Mouse (Mus musculus): ENCODE results near the gene Clstn1. TPM values are rescaled to one million over a fixed set of nuclear protein-coding genes. Genes with fewer than 3 reads are reported as not detected.

Clstn1 gene
- polyA plus RNA-seq, 1 experiment from 2014 or later, result 71.4 TPM

- Histone ChIP-seq H3K36me3 (no peaks in the 10 kb centered on the region), H3K4me2 (replicated peaks) (no peak overlapping the region), H3K27me3 (no peaks in the 10 kb centered on the region), H3K27ac (replicated peaks) (no peak overlapping the region), H3K9me3 (replicated peaks) (no peaks in the 10 kb centered on the region), H3K4me1 (0 out of 2 replicates have a peak, but pooled peaks cover 3% of the 10 kb centered on the region), H3K4me3 (replicated peaks) (no peak overlapping the region), H3K9ac (no peak overlapping the region)
- ATAC-seq (ENCODE audit: insufficient number of reproducible peaks, low FRiP score, low TSS enrichment, low read depth), result no peak
- WGBS, result 83% methylated on average over 7 of the region's 7 CpGs
Observed at GRCm38 (mm10) chr4:149660598-149660997, 74.3 kb downstream of the Clstn1 start.

- peak; percentile 45; the same call in 1 of the 2 replicates for ATAC-seq (ENCODE audit: insufficient number of reproducible peaks, low FRiP score, low TSS enrichment, low read depth)
- Histone ChIP-seq H3K36me3 (no peaks in the 10 kb centered on the region), H3K9ac (no peak overlapping the region)
Observed at GRCm38 (mm10) chr4:149661967-149662589, 75.8 kb downstream of the Clstn1 start.

GRCm38 (mm10) chr4:149663849-149664503 is 77.7 kb downstream of the Clstn1 start:
- Histone ChIP-seq H3K27me3 (no peaks in the 10 kb centered on the region), H3K4me1 (0 out of 2 replicates have a peak, but pooled peaks cover 3% of the 10 kb centered on the region), H3K4me2 (replicated peaks) (no peak overlapping the region), H3K27ac (replicated peaks) (no peak overlapping the region), H3K9ac (no peak overlapping the region), H3K4me3 (replicated peaks) (no peak overlapping the region), H3K36me3 (no peaks in the 10 kb centered on the region), H3K9me3 (replicated peaks) (no peaks in the 10 kb centered on the region)
- 64% methylated on average over 7 of the region's 7 CpGs for WGBS
- ATAC-seq (ENCODE audit: insufficient number of reproducible peaks, low FRiP score, low TSS enrichment, low read depth), result no peak

More at GRCm38 (mm10) chr4:149661967-149662589, 75.8 kb downstream of the Clstn1 start:
- peak overlapping the region; percentile 31; the same call in 1 of the 2 replicates for H3K27ac ChIP-seq (replicated peaks)
- H3K9me3 ChIP-seq (replicated peaks), result no peaks in the 10 kb centered on the region
- no peak overlapping the region for H3K4me3 ChIP-seq (replicated peaks)
- 70% methylated on average over 14 of the region's 14 CpGs for WGBS
- H3K4me2 ChIP-seq (replicated peaks), result no peak overlapping the region
- 0 out of 2 replicates have a peak, but pooled peaks cover 3% of the 10 kb centered on the region for H3K4me1 ChIP-seq
- no peaks in the 10 kb centered on the region for H3K27me3 ChIP-seq

GRCm38 (mm10) chr4:149665016-149665691 is 78.9 kb downstream of the Clstn1 start:
- Histone ChIP-seq H3K36me3 (no peaks in the 10 kb centered on the region), H3K4me2 (replicated peaks) (no peak overlapping the region), H3K9me3 (replicated peaks) (no peaks in the 10 kb centered on the region), H3K4me3 (replicated peaks) (no peak overlapping the region), H3K4me1 (0 out of 2 replicates have a peak, but pooled peaks cover 3% of the 10 kb centered on the region), H3K27me3 (no peaks in the 10 kb centered on the region), H3K9ac (no peak overlapping the region), H3K27ac (replicated peaks) (no peak overlapping the region)
- WGBS, result 72% methylated on average over 6 of the region's 6 CpGs
- ATAC-seq (ENCODE audit: insufficient number of reproducible peaks, low FRiP score, low TSS enrichment, low read depth), result no peak

GRCm38 (mm10) chr4:149665692-149666090 is 79.4 kb downstream of the Clstn1 start:
- no peak for ATAC-seq (ENCODE audit: insufficient number of reproducible peaks, low FRiP score, low TSS enrichment, low read depth)
- WGBS, result 91% methylated on average over 6 of the region's 6 CpGs
- H3K9ac ChIP-seq, result no peak overlapping the region
- no peak overlapping the region for H3K4me2 ChIP-seq (replicated peaks)
- no peak overlapping the region for H3K4me3 ChIP-seq (replicated peaks)
- no peaks in the 10 kb centered on the region for H3K9me3 ChIP-seq (replicated peaks)
- H3K27me3 ChIP-seq, result no peaks in the 10 kb centered on the region
- H3K4me1 ChIP-seq, result 0 out of 2 replicates have a peak, but pooled peaks cover 3% of the 10 kb centered on the region
- no peaks in the 10 kb centered on the region for H3K36me3 ChIP-seq
- H3K27ac ChIP-seq (replicated peaks), result no peak overlapping the region

- no peak overlapping the region for H3K27ac ChIP-seq (replicated peaks)
- WGBS, result 97% methylated on average over 6 of the region's 6 CpGs
- H3K4me1 ChIP-seq, result peaks cover 15% of the 10 kb centered on the region
- no peak overlapping the region for H3K4me3 ChIP-seq (replicated peaks)
- ATAC-seq (ENCODE audit: insufficient number of reproducible peaks, low FRiP score, low TSS enrichment, low read depth), result no peak
- no peak overlapping the region for H3K4me2 ChIP-seq (replicated peaks)
- no peaks in the 10 kb centered on the region for H3K9me3 ChIP-seq (replicated peaks)
- no peak overlapping the region for H3K9ac ChIP-seq
- H3K27me3 ChIP-seq, result peaks cover 21% of the 10 kb centered on the region
- no peaks in the 10 kb centered on the region for H3K36me3 ChIP-seq
Observed at GRCm38 (mm10) chr4:149671175-149671574, 84.9 kb downstream of the Clstn1 start.

- H3K9ac ChIP-seq, result no peak overlapping the region
- 92% methylated on average over 5 of the region's 5 CpGs for WGBS
- no peak overlapping the region for H3K27ac ChIP-seq (replicated peaks)
- H3K36me3 ChIP-seq, result no peaks in the 10 kb centered on the region
- H3K4me1 ChIP-seq, result peaks cover 17% of the 10 kb centered on the region
- peaks cover 21% of the 10 kb centered on the region for H3K27me3 ChIP-seq
- no peaks in the 10 kb centered on the region for H3K9me3 ChIP-seq (replicated peaks)
- H3K4me3 ChIP-seq (replicated peaks), result no peak overlapping the region
- H3K4me2 ChIP-seq (replicated peaks), result no peak overlapping the region
- no peak for ATAC-seq (ENCODE audit: insufficient number of reproducible peaks, low FRiP score, low TSS enrichment, low read depth)
Observed at GRCm38 (mm10) chr4:149672747-149673146, 86.5 kb downstream of the Clstn1 start.

- Histone ChIP-seq H3K27ac (replicated peaks) (no peak overlapping the region), H3K27me3 (peaks cover 21% of the 10 kb centered on the region), H3K9me3 (replicated peaks) (no peaks in the 10 kb centered on the region), H3K9ac (no peak overlapping the region), H3K4me2 (replicated peaks) (peak overlapping the region; percentile 98), H3K36me3 (no peaks in the 10 kb centered on the region), H3K4me3 (replicated peaks) (peak overlapping the region; percentile 62), H3K4me1 (peaks cover 17% of the 10 kb centered on the region)
- no peak for ATAC-seq (ENCODE audit: insufficient number of reproducible peaks, low FRiP score, low TSS enrichment, low read depth)
- 14% methylated on average over 8 of the region's 8 CpGs for WGBS
Observed at GRCm38 (mm10) chr4:149674814-149675377, 88.6 kb downstream of the Clstn1 start.

GRCm38 (mm10) chr4:149675378-149676261 is 89.4 kb downstream of the Clstn1 start:
- peak; percentile 89 for ATAC-seq (ENCODE audit: insufficient number of reproducible peaks, low FRiP score, low TSS enrichment, low read depth)
- Histone ChIP-seq H3K4me2 (replicated peaks) (peak overlapping the region; percentile 98), H3K27me3 (peaks cover 21% of the 10 kb centered on the region), H3K27ac (replicated peaks) (no peak overlapping the region), H3K4me1 (peaks cover 17% of the 10 kb centered on the region), H3K9me3 (replicated peaks) (no peaks in the 10 kb centered on the region), H3K4me3 (replicated peaks) (peak overlapping the region; percentile 62), H3K36me3 (no peaks in the 10 kb centered on the region), H3K9ac (no peak overlapping the region)
- 2% methylated on average over 60 of the region's 60 CpGs for WGBS

- H3K36me3 ChIP-seq, result no peaks in the 10 kb centered on the region
- WGBS, result 45% methylated on average over 1 of the region's 1 CpGs
- H3K4me1 ChIP-seq, result peaks cover 17% of the 10 kb centered on the region
- H3K27me3 ChIP-seq, result peaks cover 21% of the 10 kb centered on the region
- no peaks in the 10 kb centered on the region for H3K9me3 ChIP-seq (replicated peaks)
- no peak overlapping the region for H3K9ac ChIP-seq
- H3K27ac ChIP-seq (replicated peaks), result no peak overlapping the region
- H3K4me3 ChIP-seq (replicated peaks), result no peak overlapping the region
- H3K4me2 ChIP-seq (replicated peaks), result no peak overlapping the region
- ATAC-seq (ENCODE audit: insufficient number of reproducible peaks, low FRiP score, low TSS enrichment, low read depth), result no peak
Observed at GRCm38 (mm10) chr4:149678006-149678405, 91.7 kb downstream of the Clstn1 start.
